Mouse (Mus musculus) spleen, adult 2 months (tissue): ENCODE results near the gene Ostm1. TPM values are rescaled to one million over a fixed set of nuclear protein-coding genes. Genes with fewer than 3 reads are reported as not detected.

Source experiments
- DNase-seq, 2 experiments: peaks; one replicate each; pipeline versions ENCODE4 v3.0.0 to v3.0.0-alpha.2; 2012 to 2021; ENCODE audit warnings: low spot score in 2 of 2, low read depth in 1 of 2
- H3K27ac ChIP-seq: fragments of 200-500 bp; 2 replicates; pipeline ENCODE4 v1.5.1; 2012; ENCODE audit warnings: low read length, inconsistent platforms; ENCODE audit not compliant: insufficient read depth
- H3K27me3 ChIP-seq: fragments of 200-500 bp; 2 replicates; pipeline ENCODE4 v1.6.1; 2012; ENCODE audit warnings: mild to moderate bottlenecking, moderate library complexity, low read length, inconsistent platforms; ENCODE audit not compliant: control insufficient read depth, insufficient read depth
- H3K36me3 ChIP-seq: fragments of 200-500 bp; 2 replicates; pipeline ENCODE4 v1.6.1; 2012; ENCODE audit warnings: mild to moderate bottlenecking, low read length, inconsistent platforms; ENCODE audit not compliant: control insufficient read depth, insufficient read depth
- H3K4me1 ChIP-seq: fragments of 200-500 bp; 2 replicates; pipeline ENCODE4 v1.6.1; 2011; ENCODE audit warnings: inconsistent platforms; ENCODE audit not compliant: control insufficient read depth, insufficient read depth, insufficient read length
- H3K4me3 ChIP-seq: fragments of 200-500 bp; 2 replicates; pipeline ENCODE4 v1.5.1; 2011; ENCODE audit warnings: mild to moderate bottlenecking, inconsistent platforms; ENCODE audit not compliant: insufficient read depth, insufficient read length; ENCODE audit errors: extremely low read depth
- CTCF ChIP-seq: fragments of 200-500 bp; IDR thresholded peaks from 2 replicates; pipeline ENCODE4 v1.5.1; 2011; ENCODE audit warnings: mild to moderate bottlenecking, inconsistent platforms; ENCODE audit not compliant: insufficient read depth, insufficient read length, insufficient replicate concordance; ENCODE audit errors: extremely low read depth
- POLR2A ChIP-seq: fragments of 200-500 bp; IDR thresholded peaks from 2 replicates; pipeline ENCODE4 v1.6.1; 2011; ENCODE audit warnings: low read depth, low read length, inconsistent platforms
- WGBS: fragments of 180-500 bp; shearing (Covaris S2); methylation state at CpG from one replicate; pipeline ENCODE4 v1.1.7; 2018; 5-methylcytosine and 5-hydroxymethylcytosine counted together
- polyA plus RNA-seq: library from polyadenylated mRNA; depleted of rRNA; stranded (reverse); fragments of >200 nt; gene quantifications from 2 replicates; pipeline ENCODE4 v1.2.3, GENCODE M21; 2012; rRNA removed

The Ostm1 gene
- polyA plus RNA-seq, result 16.2 and 23.1 TPM in 2 replicates

- Histone ChIP-seq H3K27me3 (peaks cover 54% of the 10 kb centered on the region), H3K4me3 (no peak within 1 kb of the TSS), H3K27ac (no peak within 1 kb of the TSS), H3K4me1 (peaks cover 4% of the 10 kb centered on the region), H3K36me3 (no peaks in the 10 kb centered on the region)
- no peak for TF ChIP-seq POLR2A
- no peak for TF ChIP-seq CTCF
- 3% methylated on average over 43 of the region's 43 CpGs for WGBS
- no peak for DNase-seq
These were observed at the start of gene Ostm1, which contains the start of gene Nr2e1 for GRCm38 (mm10) chr10:42583157-42583872. Gene Ostm1, plus strand, starts transcription at chr10:42583822. Gene Nr2e1, minus strand, starts transcription at chr10:42583632.

- Histone ChIP-seq H3K36me3 (peaks cover 16% of the 10 kb centered on the region), H3K27ac (peak overlapping the region; percentile 21; the same call in 1 of the 2 replicates), H3K27me3 (no peaks in the 10 kb centered on the region), H3K4me1 (no peaks in the 10 kb centered on the region), H3K4me3 (no peak overlapping the region)
- 83% methylated on average over 11 of the region's 11 CpGs for WGBS
- DNase-seq, result no peak
- TF ChIP-seq CTCF (no peak), POLR2A (no peak)
These were observed 49.7 kb upstream of the Ostm1 start for GRCm38 (mm10) chr10:42533836-42534453.

- TF ChIP-seq POLR2A, result no peak
- TF ChIP-seq CTCF, result no peak
- Histone ChIP-seq H3K27ac (peak overlapping the region; percentile 19; the same call in 1 of the 2 replicates), H3K4me3 (no peak overlapping the region), H3K36me3 (peaks cover 12% of the 10 kb centered on the region), H3K4me1 (no peaks in the 10 kb centered on the region), H3K27me3 (no peaks in the 10 kb centered on the region)
- 83% methylated on average over 9 of the region's 9 CpGs for WGBS
- no peak for DNase-seq
These were observed 45.9 kb upstream of the Ostm1 start for GRCm38 (mm10) chr10:42537571-42538316.

GRCm38 (mm10) chr10:42545707-42546503 is 37.7 kb upstream of the Ostm1 start:
- no peak overlapping the region for H3K27ac ChIP-seq
- 81% methylated on average over 6 of the region's 6 CpGs for WGBS
- TF ChIP-seq POLR2A, result no peak
- TF ChIP-seq CTCF, result no peak

GRCm38 (mm10) chr10:42546507-42546906 is 37.1 kb upstream of the Ostm1 start:
- 96% methylated on average over 3 of the region's 3 CpGs for WGBS
- H3K27ac ChIP-seq, result no peak overlapping the region
- no peaks in the 10 kb centered on the region for H3K36me3 ChIP-seq
- TF ChIP-seq POLR2A (no peak), CTCF (no peak)
- H3K27me3 ChIP-seq, result no peaks in the 10 kb centered on the region
- H3K4me3 ChIP-seq, result no peak overlapping the region
- H3K4me1 ChIP-seq, result no peaks in the 10 kb centered on the region
- DNase-seq, result no peak

More at GRCm38 (mm10) chr10:42545707-42546503, 37.7 kb upstream of the Ostm1 start:
- Histone ChIP-seq H3K4me3 (no peak overlapping the region), H3K36me3 (no peaks in the 10 kb centered on the region), H3K27me3 (no peaks in the 10 kb centered on the region), H3K4me1 (no peaks in the 10 kb centered on the region)
- DNase-seq, result no peak

- no peak overlapping the region for H3K27ac ChIP-seq
- no peak for DNase-seq
- WGBS, result 63% methylated on average over 5 of the region's 5 CpGs
- peaks cover 3% of the 10 kb centered on the region; the same call in 1 of the 2 replicates for H3K4me1 ChIP-seq
- H3K27me3 ChIP-seq, result no peaks in the 10 kb centered on the region
- H3K4me3 ChIP-seq, result no peak overlapping the region
- H3K36me3 ChIP-seq, result no peaks in the 10 kb centered on the region
- TF ChIP-seq POLR2A (no peak), CTCF (no peak)
These were observed 23.9 kb upstream of the Ostm1 start for GRCm38 (mm10) chr10:42559581-42560200.
